Mouse (Mus musculus): ENCODE measurements around the gene I0C0044D17Rik.

The I0C0044D17Rik gene

DNA sequence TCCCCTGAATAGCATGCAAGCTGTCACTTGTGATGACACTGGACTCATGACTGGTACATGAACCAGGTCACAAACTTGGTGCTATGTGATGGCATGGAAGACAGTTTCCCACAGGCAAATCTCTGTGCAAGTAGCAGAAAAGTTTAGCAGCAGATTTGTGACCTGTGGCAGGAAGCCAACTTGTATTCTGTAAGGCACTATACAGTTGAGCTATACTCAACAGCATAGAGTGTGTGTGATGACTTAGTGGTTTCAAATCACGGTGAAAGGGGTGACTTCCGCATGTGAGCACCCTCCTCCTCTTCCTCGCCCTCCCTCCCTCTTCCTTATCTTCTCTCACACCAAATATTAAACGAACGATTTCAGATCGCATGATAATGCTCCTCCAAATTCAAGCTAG lies 46.2 kb downstream of the I0C0044D17Rik start:
- DNase-seq (ENCODE audit: low read depth, low spot score) = no peak

GRCm38 (mm10) chr4:98776721-98777427 lies 46.8 kb downstream of the I0C0044D17Rik start:
- DNase-seq (ENCODE audit: low read depth, low spot score) = no peak

GRCm38 (mm10) chr4:98773785-98774184 lies 49.9 kb downstream of the I0C0044D17Rik start:
- DNase-seq (ENCODE audit: low read depth, low spot score) = no peak
